Mouse (Mus musculus) mesoderm, embryonic 11.5 days (tissue): ENCODE measurements around the gene Arhgap9.

Experiments used
- DNase-seq: peaks from one replicate; pipeline ENCODE4 v3.0.0-alpha.2; 2012; ENCODE audit warnings: low read depth, low spot score

The Arhgap9 gene

DNA sequence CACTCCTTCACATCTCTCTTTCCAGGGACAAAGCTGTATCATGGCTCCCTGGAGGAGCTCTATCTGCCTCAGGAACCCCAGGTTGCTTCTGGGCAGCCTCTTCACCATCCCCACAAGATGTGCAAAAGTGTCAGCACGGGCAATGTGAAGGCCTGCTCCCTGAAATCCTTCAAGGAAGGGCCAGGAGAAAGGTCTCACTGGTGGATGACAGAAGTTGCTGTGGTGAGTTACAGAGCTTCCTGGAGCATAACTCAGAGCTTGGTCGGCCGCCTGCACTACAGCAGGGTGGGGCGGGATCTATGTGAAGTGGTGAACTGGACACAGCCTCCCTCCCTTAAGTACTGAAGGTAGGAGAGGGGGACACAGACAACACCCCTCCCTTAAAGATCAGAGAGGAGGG, 905 bp downstream of the Arhgap9 start:
- DNase-seq = no peak

DNA sequence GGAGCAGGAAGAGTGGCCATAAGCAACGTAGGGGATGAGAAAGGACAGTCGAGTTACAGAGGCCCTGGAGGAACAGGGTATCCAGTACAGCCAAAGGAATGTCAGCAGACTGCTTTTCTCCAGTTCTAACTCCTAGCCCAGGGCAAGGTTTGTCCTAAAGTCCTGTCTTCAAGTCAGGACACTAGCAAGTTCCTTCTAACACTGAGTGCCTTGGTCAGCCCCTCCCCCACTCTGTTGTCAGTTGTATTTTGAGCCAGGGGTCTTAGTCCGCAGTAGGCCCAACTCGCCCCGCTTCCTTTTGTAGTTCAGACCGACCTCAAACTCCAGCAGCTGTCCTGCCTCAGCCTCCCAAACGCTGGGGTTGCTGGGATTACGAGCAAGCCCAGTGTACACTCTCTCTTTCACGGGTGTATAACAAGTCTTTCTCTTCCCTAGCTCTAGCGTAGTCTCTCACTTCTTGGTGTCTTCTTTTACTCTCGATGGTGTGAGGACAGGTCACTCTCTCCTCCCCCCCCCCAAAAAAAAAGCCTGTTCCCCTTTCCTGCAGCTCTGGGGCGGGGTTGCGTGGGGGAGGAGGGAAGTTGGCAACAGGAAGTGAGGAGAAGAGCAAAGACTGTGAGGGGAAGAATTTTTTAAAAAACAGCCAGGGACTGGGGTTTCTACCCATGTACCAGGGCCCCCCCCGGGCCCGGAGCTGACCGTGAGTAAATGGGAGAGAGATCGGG, 1.5 kb downstream of the Arhgap9 start:
- no peak for DNase-seq

DNA sequence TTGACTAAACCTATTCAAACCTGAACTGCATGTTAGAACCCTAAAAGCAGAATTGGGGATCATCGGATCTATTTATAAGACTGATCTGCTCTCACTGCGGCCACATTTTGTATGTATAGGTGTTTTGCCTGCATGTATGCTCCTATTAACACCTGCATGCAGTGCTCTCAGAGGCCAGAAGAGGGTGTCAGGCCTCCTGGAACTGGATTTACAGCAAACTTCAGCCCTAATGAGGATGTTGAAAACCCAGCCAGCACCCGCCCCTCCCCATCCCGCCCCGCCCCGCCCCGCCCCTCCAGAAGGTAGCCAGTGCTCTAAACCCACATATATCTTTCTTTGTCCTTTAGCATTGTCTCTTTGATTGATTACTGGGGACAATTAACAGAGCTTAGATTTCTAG, 2.7 kb downstream of the Arhgap9 start:
- peak; percentile 56 for DNase-seq

DNA sequence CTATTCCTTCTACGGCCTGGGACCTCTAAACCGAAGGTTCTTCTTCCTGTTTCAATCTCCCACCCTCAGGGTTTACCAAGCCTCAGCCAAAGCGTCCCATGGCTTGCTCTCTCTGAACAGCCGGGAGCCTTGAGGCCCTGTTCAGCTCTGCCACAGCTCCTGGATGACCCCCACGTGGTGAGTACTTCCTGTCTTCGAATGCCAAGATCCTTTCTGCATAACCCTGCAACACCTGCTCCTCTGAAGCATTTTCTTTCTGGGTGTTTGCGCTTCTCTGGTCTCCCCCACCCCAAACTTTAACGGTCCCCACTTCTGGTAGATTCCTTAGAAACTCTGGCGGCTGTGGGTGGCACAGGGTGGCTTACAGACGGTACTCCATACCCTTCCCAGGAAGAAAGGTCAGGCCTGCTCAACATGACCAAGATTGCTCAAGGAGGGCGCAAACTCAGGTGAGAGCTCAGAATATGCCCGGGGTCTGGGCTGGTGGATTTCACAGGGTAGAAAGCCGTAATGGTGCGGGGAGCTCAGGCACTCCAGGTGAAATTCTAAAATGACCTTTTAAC, 3.8 kb downstream of the Arhgap9 start:
- no peak for DNase-seq

DNA sequence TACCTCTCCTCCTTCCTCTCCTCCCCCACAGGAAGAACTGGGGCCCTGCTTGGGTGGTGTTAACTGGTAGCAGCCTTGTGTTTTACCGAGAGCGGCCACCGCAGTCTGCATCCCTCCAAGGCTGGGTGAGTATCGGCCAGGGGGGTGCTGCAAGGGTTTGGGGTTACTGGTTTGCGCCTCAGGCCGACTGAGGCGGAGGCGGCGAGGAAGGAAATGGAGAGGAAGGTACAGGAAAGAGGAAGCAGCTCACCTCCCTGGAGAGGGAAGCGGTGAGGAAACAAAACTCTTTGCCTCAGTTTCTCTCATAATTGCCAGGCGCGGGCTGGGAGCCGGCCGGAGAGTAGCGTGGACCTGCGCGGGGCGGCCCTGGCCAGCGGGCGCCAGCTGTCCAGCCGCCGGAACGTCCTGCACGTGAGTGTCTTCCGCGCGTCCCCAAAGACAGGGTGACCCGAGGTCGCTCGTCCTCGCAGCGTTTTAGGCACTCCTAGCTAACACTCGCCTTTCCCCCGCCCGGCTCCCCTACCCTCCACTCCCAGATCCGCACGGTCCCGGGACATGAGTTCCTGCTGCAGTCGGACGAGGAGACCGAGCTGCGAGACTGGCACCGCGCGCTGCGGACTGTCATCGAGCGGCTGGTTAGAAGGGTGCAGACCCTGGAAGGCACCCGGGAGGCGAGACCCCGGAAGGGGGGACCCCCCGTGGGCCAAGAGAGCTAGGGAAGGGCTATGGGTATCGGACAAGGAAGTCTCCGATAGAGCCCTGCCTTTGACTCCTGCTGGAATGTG, 4.4 kb downstream of the Arhgap9 start:
- no peak for DNase-seq

DNA sequence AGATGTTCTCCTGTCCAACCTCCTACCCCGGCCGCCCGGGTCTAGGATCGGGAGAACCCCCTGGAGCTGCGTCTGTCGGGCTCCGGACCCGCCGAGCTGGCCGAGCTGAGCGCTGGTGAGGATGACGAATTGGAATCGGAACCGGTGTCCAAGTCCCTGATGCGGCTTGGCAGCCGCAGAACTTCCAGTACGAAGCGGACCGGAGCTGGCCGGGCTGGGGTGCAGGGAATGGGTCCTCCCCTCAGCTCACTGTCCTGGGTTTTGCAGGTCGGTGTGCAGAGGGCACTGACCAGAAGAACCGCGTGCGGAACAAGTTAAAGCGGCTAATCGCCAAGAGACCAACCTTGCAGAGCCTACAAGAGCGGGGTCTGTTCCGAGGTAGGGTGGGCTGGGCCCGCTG, 5.1 kb downstream of the Arhgap9 start:
- no peak for DNase-seq

DNA sequence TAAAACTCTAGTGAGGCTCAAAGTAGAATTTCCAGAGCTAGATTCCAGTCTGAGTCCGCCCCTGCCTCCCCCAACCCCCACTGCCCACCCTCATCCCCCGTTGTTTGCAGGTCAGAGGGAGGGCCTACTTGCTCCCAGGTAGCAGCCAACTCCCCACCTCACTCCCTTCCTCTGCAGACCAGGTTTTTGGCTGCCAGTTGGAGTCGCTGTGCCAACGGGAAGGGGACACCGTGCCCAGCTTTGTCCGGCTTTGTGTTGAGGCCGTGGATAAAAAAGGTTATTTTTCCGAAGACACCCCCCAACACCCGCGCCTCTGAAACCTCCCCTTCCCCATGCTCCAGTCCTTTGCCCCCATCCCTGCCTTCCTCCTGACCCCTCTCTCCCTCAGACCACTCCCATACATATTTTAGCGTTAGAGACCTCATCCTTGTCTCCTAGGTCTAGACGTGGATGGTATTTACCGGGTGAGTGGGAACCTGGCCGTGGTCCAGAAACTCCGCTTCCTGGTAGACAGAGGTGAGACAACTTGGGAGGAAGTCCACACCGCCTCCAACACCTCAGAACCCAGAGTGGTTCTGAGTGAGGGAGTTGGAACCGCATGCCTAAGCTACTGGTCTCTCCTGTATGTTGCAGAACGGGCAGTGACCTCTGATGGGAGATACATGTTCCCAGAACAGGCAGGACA, 5.8 kb downstream of the Arhgap9 start:
- DNase-seq = no peak

DNA sequence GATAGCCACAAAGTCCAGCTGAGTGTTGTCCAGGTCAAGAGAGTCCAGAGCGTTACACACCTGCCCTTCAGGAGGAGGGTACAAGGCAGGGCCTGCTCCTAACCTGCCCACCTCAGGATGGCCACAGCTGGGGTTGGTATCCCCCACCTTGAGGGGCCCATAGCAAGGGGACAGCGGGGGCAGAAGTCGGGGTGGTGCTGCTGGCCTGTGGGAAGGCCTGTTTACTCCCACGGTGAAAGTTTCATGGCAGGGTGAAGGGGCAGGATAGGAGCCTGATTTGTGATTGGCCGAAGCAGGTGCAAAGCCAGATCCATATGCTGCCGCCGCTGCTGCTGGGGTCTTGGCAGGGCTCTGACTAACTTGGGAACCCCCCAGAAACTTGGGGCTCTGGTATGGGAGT, 8.4 kb downstream of the Arhgap9 start:
- no peak for DNase-seq

DNA sequence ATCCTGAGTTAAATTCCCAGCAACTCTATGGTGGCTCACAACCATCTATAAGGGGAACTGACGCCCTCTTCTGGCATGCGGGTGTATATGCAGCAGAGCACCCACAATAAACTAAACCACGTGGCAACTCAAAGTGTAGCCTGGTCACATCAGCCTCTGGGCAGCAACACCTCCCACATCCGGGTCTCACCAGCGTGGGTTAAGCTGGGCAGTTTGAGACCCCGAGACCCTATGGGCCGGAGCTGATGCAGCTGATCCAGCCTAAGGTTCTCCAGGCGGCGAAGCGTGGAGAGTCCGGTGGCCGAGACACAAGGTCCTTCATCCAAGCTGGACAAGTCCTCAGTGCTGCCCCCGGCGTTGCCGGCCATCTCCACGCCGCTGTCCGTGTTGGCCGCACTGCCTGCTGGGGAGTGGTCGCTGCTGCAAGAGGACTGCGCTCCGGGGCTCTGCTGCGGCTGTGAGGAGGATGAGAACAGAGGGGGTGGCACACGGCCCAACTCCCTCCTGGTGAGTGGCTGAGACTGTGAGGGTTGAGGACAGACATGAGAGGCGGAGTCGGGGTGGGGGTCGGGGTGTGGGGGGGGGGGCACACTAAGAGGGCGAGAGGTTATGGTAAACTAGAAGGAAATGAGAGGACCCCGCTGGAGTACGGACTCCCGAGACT, 10.6 kb downstream of the Arhgap9 start:
- DNase-seq = peak; percentile 45

DNA sequence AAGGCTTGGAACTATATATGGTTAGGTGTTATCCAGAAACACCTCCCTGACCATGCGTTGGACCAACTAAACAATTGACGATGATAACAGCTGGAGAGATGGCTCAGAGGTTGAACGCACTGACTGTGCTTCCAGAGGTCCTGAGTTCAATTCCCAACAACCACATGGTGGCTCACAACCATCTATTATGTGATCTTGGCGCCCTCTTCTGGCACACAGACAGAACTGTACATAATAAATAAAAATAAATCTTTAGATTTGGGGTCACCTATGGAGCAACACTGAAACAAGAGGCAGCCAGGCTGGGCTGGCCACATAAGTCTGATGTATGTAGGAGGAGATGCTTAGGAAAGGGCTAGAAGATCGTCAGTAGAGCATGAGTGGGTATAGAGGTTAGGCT, 11.4 kb downstream of the Arhgap9 start:
- no peak for DNase-seq

DNA sequence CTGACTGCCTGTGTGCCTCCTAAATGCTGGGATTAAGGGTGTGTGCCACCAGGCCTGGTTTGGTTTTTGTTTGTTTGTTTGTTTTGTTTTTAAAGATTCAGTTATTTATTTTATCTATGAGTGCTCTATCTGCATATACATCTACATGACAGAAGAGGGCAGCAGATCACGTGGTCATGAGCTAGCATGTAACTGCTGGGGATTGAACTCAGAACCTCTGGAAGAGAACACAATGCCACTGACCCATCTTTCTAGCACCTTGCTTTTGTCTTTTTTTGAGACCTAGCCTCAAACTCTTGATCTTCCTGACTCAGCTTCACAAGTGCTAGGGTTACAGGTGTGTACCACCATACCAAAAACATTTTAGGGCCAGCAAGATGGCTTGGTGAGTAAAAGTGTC, 13.5 kb downstream of the Arhgap9 start:
- no peak for DNase-seq

DNA sequence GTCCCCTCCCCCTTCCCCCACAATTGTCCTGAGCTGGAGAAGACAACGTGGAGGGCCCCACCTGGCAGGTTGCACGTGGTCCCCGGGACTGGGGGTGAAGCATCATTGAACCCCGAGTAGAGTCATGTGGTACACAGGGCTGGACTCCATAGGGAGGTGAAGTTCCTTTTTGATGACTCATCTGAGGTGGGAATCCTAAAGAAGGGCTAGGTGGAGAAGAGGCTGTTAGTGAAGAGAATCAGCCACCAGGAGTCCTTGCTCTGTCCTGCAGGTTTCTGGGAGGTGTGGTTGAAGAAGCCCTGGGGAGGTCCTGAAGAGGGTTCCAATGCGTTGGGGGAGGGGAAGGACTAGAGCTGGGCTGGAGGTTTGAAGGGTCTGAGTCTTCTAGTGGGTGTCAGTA, 15.2 kb downstream of the Arhgap9 start:
- DNase-seq = no peak

DNA sequence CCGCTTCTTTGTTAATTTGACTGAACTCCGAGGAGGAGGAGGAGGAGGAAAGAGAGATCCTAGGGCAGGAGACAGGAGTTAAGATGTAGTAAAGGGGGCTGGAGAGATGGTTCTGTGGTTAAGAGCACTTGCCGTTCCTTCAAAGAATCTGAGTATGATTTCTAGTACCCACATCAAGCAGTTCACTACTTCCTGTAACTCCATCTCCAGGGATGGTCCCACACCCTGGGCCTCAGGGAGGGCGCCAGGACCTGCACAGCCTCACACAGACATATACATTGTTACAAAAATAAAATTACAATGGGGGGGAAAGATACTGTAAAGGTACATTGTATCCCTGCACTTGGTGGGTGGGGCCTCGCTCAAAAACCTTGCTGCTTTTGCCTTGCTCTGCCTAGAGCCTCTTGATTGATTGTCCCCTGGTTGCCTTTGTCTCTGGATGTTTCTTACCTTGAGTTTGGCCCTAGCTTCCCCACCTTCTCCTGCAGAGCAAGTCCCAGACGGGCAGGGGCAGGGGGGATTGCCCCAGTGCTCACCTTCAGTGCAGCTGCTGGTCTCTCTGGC, 15.9 kb downstream of the Arhgap9 start:
- DNase-seq = no peak

DNA sequence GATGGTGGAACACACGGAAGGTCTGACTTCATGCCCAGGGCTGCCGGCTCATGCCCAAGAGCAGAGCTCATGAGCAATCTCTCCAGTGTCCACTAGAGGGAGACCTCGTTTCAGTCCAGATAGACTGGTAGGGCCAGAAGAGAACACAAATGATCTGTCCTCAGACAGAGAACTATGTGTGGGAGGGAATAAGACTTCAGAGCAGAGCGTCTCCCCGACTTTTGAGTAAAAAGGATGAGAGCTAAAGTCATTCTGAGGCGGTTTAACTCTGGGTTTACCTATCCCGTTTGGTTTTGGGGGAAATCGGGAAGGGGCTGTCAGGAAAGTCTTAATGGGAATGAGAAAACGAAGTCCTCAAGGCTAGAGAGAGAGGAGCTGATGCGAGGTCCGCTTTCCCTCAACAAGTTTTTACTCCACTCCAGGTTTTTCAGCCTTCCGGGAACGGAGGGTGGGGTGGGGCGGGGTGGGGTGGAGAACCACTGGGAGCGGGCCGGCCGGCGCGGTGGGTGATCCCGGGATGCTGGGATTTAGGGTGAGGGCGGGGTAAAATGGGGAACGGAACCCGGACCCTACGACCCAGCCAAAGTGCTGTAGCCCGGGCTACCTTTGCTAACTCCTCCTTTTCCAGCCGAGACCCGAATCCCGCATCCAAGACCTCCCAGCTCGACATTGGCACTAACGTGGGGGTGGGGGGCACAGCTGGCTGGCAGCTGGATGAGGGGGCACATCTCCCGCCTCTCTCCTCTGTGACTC, 17.3 kb downstream of the Arhgap9 start:
- peak; percentile 95 for DNase-seq

DNA sequence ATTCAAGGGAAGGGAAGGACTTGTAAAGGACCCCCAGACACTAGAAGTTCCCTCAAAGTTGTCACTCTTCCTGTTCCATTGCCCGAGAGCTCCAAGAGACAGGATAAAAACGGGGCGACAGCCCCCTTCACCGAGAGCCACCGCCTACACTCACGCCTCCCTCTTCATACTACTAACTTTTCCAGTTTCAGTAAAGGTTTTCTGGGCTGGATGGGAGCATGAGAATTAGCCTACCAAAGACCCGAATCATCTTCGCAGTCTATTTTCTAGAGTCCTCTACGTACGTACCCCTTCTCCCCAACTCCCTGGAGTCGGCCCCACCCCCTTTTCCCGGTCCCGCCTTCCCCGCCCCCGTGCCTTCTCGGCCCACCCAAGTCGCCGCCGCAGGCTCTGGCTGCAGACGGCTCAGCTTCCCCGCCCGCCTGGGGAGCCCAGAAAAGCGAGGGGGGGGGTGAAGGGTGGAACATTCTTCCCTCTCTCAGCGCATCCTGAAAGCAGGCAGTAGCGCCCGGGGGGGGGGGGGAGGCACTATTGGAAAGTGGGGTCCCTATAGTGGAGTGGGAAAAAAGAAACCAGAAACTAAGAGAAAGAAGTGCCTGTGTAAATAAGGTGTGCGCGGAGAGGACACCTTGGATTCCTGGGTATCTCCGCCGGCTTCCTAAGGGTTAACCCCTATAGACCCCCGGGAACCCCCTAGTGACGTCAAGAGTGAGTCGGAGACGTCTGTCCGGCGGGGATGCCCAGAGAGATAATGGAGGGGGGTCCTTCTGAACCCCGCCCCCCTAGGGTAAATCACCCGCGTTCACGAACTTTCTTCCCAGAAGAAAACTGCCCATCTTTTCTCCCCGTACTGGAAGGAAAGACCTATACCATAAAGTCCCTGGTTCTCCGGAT, 18.2 kb downstream of the Arhgap9 start:
- peak; percentile 82 for DNase-seq

DNA sequence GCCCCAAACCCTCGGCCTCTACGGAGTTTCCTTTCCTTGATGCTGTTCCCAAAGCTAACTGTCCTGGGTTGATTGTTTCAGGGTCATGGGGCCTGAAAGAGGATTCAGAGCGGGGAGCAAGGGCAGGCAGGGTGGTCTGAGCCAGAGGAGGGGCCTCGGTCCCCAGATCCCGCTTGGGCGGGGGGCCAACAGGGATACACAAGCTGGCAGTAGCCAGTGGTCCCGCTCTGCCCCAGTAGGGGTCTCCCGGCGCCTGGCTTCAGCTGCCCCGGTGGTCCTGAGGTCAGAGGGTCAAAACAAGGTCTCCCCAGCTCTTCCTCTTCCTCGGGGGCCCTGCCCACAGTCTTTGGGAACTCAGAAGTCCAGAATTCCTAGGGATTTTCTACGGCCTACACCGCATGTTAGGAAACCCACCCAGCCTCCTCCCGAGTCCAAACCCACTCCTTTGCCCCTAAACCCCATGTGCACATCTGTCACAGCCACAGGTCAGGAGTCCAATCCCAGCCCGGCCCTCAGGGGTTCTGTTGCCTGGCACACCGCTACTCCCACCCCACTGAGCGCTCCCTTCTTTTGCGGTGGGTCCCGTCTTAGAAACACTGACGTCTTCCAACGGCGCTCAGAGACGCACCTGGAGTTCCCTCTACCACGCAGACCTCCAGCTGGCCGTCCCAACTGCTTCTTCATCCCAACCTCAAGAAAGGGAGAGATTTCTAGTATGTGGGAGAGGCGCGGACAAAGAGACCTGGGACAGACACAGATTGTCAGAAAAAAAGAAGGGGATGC, 19.0 kb downstream of the Arhgap9 start:
- DNase-seq = peak; percentile 73

DNA sequence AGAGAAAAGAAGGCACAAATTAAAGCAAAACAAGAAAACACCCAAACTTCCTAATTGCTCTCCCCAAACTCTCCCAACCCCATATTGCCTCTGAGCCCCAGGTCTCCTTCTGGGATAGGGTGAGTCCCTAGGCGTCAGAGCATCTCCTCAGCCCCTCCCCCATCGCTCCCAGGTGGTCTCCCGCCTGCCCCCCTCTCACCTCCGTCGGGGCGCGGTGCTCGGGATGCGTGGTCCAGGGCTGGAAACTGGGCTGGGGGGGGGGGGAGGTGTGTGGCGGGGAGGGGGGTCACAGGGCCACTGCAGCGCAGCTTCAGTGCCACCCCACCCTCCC, 19.6 kb downstream of the Arhgap9 start:
- DNase-seq = peak; percentile 50

DNA sequence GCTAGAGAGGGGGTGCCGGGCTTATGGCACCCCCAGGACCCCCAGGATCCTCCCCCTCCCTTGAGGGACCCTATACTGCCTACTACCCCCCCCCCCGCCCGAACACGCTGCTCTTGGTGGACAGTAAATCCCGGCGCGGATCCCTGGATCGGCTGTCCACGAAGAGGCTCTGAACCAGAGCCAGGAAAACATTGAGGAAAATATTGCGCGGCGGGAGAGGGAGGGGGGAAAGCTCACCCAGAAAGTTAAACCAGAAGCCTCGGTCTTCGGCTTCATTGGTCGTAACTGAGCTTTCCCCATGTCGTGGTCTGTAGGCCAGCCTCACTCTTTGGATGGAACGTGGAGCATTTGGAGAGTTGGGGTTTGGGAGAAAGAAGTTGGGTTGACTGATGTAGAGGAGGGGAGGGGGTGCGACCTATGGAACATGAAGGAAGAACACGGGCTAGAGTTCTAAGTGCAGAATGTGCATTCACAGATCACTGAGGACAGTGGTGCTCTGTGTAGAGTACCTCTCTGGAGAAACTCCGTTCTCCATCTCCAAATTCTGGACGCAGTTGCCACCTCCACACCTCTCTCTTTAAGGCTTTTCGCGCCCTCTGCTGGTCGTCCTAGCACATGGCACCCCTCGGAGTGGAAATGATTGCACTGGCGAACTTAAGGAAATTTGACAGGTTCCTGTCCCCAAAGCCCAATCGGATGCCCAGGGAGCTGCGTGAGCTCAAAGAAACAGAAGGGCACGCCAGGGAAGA, 20.3 kb downstream of the Arhgap9 start, which contains the start of gene Gli1:
Gli1 (minus strand) TSS at position 84 of the 749 bp plus-strand sequence.
- peak; percentile 90 for DNase-seq
